Mouse (Mus musculus) kidney, adult 9 months (tissue): ENCODE measurements around the gene Eps8l2.
A peak's percentile ranks its signal among the peaks of the same experiment; 100 is the strongest.
"Not testable (repeated sequence)": the region's sequence is repeated elsewhere in the genome, so short reads cannot be mapped to it uniquely, and the experiment has no call there.

ENCODE experiments used
- DNase-seq: peaks from one replicate; pipeline ENCODE4 v3.0.0; 2022

Eps8l2 gene

GRCm38 (mm10) chr7:141369918-141370317 is 31.2 kb downstream of the Eps8l2 start:
- DNase-seq: no peak

GRCm38 (mm10) chr7:141371942-141372595 is 33.4 kb downstream of the Eps8l2 start:
- DNase-seq: peak; percentile 43

DNA sequence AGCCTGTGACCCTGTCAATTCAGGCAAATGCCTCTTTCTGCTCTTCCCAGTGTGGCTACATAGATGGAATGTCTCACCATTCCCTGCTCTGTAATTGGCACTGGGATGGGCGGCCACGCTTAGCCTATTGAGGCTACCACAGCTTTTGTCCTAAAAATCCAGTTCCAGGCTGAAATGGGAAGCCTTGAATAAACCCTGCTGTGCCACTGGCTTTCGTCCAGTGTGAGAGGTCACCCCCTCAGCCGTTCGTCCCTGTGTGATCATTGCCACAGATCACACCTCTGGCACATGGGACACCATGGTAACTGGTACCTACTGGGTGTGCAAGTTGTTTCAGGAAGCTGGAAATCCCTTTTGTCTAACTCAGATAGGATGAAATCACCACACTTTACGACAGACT is 34.9 kb downstream of the Eps8l2 start:
- DNase-seq: no peak

- DNase-seq: no peak
Observed at GRCm38 (mm10) chr7:141374399-141374798, 35.7 kb downstream of the Eps8l2 start.

DNA sequence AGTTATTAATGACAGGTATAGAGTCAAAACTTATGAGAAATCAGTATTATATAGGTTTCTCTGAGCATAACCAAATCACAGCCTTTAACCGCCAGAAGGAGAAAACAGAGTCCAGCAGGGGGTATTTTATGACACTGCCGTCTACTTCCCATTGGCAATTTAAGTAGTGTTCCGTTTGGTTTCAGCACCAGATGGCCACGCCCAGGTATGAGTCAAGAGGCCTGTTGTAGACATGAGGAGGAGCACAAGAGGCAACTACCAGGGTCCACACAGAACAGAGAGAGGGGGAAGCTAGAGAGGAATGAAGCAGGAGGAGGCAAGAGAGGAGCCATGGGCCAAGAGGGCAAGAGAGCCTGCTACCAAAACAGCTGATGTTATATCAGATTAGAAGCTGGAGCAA is 40.9 kb downstream of the Eps8l2 start:
- DNase-seq: no peak

- DNase-seq: no peak
Observed at GRCm38 (mm10) chr7:141381068-141381835, 42.6 kb downstream of the Eps8l2 start.

- DNase-seq: no peak
Observed at GRCm38 (mm10) chr7:141387807-141388486, 49.3 kb downstream of the Eps8l2 start.

- no peak for DNase-seq
Observed at GRCm38 (mm10) chr7:141388487-141389109, 49.9 kb downstream of the Eps8l2 start.

- peak; percentile 67 for DNase-seq
Observed at GRCm38 (mm10) chr7:141390326-141391259, 51.9 kb downstream of the Eps8l2 start.

DNA sequence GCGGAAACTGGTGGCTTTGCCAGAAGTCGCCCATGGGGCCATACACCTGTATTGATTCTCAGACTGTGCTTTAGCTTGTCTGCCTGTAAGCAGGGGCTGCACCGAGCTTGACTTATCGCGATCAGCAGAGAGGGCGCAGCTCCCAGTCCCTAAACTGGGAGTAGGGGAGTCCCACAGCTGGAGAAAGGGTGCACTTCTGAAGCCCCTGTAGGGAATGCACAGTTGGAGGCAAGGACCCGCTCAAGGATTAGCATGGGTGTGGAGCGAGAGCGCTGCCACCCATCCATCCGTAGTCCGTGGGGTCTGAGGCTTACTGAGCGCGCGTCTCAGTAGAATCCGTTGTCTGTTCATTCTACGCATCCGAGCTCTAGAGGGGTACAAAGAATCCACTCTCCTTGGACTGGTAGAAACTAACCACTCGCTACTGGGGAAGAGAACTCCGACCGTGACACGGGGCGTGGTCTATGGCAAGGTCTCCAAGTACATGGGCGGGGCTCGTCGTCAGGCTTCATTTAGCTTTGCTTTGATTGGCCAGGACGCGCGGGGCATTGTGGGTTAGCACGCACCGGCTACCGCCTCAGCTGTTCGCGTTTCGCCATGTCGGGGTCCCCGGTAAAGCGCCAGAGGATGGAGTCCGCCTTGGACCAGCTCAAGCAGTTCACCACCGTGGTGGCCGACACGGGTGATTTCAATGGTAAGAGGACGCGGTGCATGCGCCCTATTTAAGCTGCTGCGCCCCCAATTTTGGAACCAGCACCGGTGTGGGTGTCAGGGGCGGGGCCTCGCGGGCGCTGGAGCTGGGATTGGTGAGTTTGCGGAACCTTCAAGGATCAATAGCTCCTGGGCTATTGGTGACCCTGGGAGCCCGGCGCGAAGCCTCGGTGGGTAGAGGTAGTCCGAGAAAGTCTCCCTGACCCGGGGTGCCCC is 53.2 kb downstream of the Eps8l2 start, which contains the start of gene Taldo1:
Gene Taldo1, plus strand, starts transcription at position 575 of the 927 bp plus-strand sequence.
- DNase-seq: peak; percentile 98

DNA sequence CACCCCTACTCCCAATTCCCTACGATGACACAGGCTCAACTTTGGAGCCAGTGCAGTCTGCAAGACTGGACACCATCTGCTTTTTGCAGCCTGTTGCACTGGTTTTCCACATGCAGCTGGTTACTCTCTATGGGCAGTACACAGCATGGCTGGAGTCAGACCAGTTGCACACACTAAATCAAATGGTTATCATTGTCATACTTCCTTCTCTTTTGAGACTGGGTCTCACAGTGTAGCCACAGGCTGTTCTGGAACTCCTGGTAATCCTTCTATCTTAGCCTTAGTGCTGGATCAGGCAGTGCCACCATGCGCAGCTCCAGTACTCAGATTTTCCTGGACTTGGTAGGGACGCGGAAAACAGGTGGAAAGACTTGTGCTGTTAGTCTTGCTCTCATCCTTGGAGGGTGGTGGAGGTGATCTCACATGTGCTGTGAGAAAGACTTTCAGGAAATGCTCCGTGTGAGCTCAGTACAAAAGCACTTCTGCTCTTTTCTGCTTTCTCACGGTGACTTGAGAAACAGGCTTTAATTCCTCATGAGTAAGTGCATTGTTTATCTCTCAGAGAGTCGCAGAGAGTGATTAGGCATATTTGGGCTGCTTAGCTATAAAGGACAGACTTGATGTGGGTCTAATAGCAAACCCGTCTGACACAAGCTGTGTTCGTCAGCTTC is 54.0 kb downstream of the Eps8l2 start:
- no peak for DNase-seq

DNA sequence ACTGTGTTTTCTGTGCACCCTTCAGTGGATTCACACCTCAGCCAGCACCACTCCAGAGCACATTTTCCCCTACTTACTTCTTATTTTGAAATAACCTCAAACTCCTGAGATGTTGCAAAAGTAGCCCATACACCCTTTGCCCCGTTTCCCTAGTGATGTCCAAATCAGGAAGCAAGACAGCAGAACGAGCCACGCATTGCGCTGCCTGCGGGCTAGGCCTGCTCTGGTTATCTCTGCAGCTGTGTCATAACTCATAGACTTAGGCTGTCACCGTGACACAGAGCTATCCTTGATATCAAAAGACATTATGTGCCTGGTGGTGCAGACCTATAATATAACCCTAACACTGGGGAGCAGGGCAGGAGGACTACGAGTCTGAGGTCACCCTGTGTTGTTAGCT is 55.5 kb downstream of the Eps8l2 start:
- no peak for DNase-seq

DNA sequence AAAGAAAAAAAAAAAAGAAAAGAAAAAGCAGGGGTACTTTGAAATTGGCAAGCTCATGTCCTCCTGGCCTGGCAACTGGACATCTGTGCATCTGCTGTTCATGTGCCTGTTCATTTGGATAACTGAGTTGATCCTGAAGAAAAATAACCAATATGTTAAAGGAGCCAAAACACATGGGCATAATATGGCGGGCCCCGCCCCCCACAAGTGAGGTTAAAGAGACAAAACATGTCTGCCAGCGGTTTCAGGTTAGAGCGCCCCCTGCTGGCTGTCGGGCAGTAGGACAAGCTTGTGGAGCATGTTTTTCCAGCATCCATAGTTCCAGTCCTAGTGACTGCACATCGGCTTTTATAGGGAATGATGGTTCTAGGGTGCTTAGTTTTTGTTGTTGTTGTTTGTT is 56.1 kb downstream of the Eps8l2 start:
- peak; percentile 74 for DNase-seq

GRCm38 (mm10) chr7:141395348-141395747 is 56.7 kb downstream of the Eps8l2 start:
- DNase-seq: no peak

- DNase-seq: peak; percentile 72
Observed at GRCm38 (mm10) chr7:141403305-141403704, 64.6 kb downstream of the Eps8l2 start.

DNA sequence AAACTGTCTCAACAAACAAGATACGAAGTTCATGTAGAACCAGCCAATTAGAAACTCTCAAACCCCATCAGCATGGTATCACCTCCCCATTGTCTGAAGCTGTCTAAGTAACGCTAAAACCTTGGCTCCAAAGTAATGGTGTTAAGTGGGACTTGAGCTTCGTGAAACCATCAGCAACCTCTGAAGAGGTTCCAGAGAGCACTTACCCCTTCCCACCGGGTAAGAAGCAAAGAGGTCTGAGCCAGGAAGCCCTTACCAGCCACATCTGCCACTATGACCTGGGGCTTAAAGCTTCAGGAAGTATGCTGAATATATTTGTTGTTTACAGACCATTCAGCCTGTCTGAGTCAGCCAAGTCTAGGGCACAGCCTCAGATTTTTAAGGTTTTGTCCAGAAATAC is 66.8 kb downstream of the Eps8l2 start:
- DNase-seq: no peak

- not testable (repeated sequence) for DNase-seq
Observed at GRCm38 (mm10) chr7:141407670-141408069, 69.0 kb downstream of the Eps8l2 start.

GRCm38 (mm10) chr7:141408833-141409232 is 70.2 kb downstream of the Eps8l2 start:
- peak; percentile 91 for DNase-seq

- no peak for DNase-seq
Observed at GRCm38 (mm10) chr7:141410631-141411030, 72.0 kb downstream of the Eps8l2 start.

DNA sequence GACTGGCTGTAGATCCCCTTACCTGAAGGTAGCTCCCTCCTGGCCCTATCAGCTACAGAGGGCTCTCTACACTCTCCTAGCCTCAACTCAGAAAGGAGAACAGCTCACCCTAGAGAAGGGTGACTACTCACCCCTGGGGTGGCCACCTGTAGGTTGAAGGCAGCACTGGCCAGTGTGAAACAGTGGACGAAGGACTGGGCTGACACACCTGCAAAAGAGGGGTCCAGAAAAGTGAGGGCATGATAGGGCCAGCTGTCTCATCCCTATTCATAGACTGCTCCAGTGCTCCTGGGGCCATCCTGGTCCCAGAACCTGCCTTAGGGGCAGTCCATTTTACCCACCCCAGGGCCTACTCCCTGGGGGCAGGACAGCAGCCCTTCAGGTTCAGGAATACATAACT is 73.0 kb downstream of the Eps8l2 start:
- DNase-seq: no peak
